Mouse (Mus musculus) heart, embryonic 14.5 days (tissue): Measurements from ENCODE around the gene Gse1. TPM values are rescaled to one million over a fixed set of nuclear protein-coding genes. Genes with fewer than 3 reads are reported as not detected.

Experiments used
- ATAC-seq: fragments of 200-750 bp; cut with Nextera tagmentation; 2 replicates; pipeline ENCODE4 v1.8.0; 2017; ENCODE audit warnings: low read depth, moderate TSS enrichment; ENCODE audit not compliant: insufficient number of reproducible peaks, insufficient read depth, low FRiP score
- H3K27ac ChIP-seq, 2 experiments: fragments of 200-500 bp in 1 of 2; fragments of 300-500 bp in 1 of 2; sonication (generic) in 1 of 2; replicated peaks in 1 of 2; 2 replicates each; pipeline ENCODE4 v1.5.1; 2012 to 2014; ENCODE audit warnings: low read depth in 2 of 2, low read length in 2 of 2, control low read depth in 1 of 2, mild to moderate bottlenecking in 1 of 2, mixed read lengths in 1 of 2; ENCODE audit not compliant: control insufficient read depth in 1 of 2, insufficient read depth in 1 of 2
- H3K27me3 ChIP-seq: fragments of 300-500 bp; sonication (generic); 2 replicates; pipeline ENCODE4 v1.6.1; 2014; ENCODE audit warnings: mild to moderate bottlenecking, low read length, control low read depth; ENCODE audit not compliant: control insufficient read depth, insufficient read depth
- H3K36me3 ChIP-seq: fragments of 300-500 bp; sonication (generic); 2 replicates; pipeline ENCODE4 v1.6.1; 2014; ENCODE audit warnings: mild to moderate bottlenecking, control low read depth, low read length, mixed read lengths; ENCODE audit not compliant: control insufficient read depth, insufficient read depth
- H3K4me1 ChIP-seq, 2 experiments: fragments of 200-500 bp in 1 of 2; fragments of 300-500 bp in 1 of 2; sonication (generic) in 1 of 2; 2 replicates each; pipeline ENCODE4 v1.6.1; 2012 to 2014; ENCODE audit warnings: low read length in 2 of 2, control low read depth in 1 of 2, mixed read lengths in 1 of 2; ENCODE audit not compliant: control insufficient read depth in 2 of 2, insufficient read depth in 2 of 2
- H3K4me2 ChIP-seq: fragments of 300-500 bp; sonication (generic); 2 replicates; pipeline ENCODE4 v1.6.1; 2014; ENCODE audit warnings: mild to moderate bottlenecking, low read length
- H3K4me3 ChIP-seq, 2 experiments: fragments of 200-500 bp in 1 of 2; fragments of 300-500 bp in 1 of 2; sonication (generic) in 1 of 2; 2 replicates each; pipeline ENCODE4 v1.5.1; 2012 to 2014; ENCODE audit warnings: low read length in 2 of 2, mild to moderate bottlenecking in 2 of 2, control low read depth in 1 of 2, low read depth in 1 of 2, moderate library complexity in 1 of 2; ENCODE audit not compliant: control insufficient read depth in 1 of 2, insufficient read depth in 1 of 2
- H3K9ac ChIP-seq: fragments of 300-500 bp; sonication (generic); 2 replicates; pipeline ENCODE4 v1.6.1; 2014; ENCODE audit warnings: mild to moderate bottlenecking, low read length
- H3K9me3 ChIP-seq: fragments of 300-500 bp; sonication (generic); 2 replicates; pipeline ENCODE4 v1.6.1; 2016; ENCODE audit warnings: low read length, control low read depth; ENCODE audit not compliant: control insufficient read depth
- WGBS: fragments of 180-500 bp; shearing (Covaris S2); extraction: QIAGEN DNeasy Blood & Tissue Kit; methylation state at CpG from one replicate; pipeline ENCODE4 v1.1.7; 2014; 5-methylcytosine and 5-hydroxymethylcytosine counted together
- polyA plus RNA-seq: library from polyadenylated mRNA; unstranded; fragments of >200 nt; fragmentation: Nextera tagmentation; extraction: Ambion mirVana; gene quantifications from 2 replicates; pipeline ENCODE4 v1.2.1, GENCODE M21; 2014

The Gse1 gene
- polyA plus RNA-seq, 1 experiment from 2014 or later, result 12.2 TPM

DNA sequence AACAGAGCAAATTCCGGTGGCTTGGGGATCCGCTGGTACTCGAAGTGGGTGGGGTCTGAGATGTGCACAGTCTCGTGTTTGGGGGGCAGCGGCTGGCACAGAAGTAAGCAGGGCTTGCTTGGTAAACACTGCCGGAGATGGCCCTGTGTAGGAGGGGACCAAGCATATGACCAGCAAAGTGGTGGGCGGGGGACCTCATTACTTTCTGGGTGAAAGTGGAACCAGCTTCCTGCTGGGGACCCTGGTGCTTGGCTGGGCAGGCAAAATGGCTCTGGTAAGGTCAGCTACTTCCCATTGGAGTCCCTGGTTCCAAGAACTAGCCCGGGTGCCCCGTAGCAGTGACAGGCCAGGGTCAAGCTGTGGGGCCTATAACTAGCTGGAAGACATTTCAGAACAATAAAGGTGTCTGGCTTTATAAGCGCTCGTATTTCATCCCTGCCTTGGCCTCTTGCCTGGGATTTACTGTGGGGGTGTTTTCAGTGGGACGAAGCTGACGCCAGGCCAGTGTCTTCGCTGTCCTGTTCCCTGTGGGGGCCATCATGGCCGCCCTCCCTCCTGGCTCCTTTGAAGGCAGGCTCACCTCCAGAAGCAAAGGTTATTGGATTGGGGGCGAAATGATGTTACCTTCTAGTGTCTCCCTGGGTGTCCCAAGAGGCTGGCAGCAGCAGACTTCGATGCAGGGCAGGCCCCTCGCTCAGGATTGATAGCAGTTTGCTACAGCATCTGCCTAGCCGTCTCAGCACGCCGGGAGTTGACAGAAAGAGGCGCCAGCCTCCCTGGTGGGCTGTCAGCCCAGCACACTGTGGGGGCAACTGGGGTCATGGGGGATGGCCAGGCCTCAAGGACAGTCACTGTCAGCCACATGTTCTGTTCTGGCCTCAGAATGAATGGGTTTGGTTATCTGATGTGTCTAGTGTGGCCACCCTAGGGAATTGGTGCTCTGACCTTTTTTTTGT lies 148.9 kb downstream of the Gse1 start:
- no peak overlapping the region for H3K4me3 ChIP-seq
- H3K27me3 ChIP-seq, result no peaks in the 10 kb centered on the region
- H3K9ac ChIP-seq, result no peak overlapping the region
- no peak overlapping the region; a peak in 1 of 4 replicates for H3K27ac ChIP-seq
- H3K4me2 ChIP-seq, result no peak overlapping the region
- no peak for ATAC-seq
- no peaks in the 10 kb centered on the region for H3K9me3 ChIP-seq
- 61% methylated on average over 22 of the region's 22 CpGs for WGBS
- no peaks in the 10 kb centered on the region for H3K36me3 ChIP-seq
- peaks cover 53 to 81% of the 10 kb centered on the region in 2 experiments for H3K4me1 ChIP-seq

DNA sequence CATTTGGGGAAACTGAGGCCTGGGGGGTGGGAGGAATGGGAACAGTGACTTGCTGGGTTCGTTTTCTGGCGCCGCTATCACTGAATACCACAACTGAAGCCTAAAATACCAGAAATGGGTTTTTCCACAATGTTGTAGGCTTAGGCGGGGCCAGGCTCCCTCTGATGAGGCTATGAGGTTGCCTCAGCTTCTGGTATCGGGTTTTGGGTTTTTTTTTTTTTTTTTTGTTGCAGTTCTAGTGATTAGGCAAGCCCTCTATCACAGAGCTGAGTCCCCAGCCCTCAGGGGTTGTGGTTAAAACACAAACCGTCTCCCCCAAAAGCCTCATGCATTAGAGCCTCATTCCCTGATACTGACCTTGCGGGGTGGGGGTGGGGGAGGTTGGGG lies 149.5 kb downstream of the Gse1 start:
- H3K9ac ChIP-seq, result no peak overlapping the region
- H3K4me2 ChIP-seq, result no peak overlapping the region
- H3K27me3 ChIP-seq, result no peaks in the 10 kb centered on the region
- H3K9me3 ChIP-seq, result no peaks in the 10 kb centered on the region
- H3K4me3 ChIP-seq, result no peak overlapping the region
- WGBS, result 69% methylated on average over 7 of the region's 7 CpGs
- H3K27ac ChIP-seq, result no peak overlapping the region
- no peaks in the 10 kb centered on the region for H3K36me3 ChIP-seq
- H3K4me1 ChIP-seq, result peaks cover 52 to 80% of the 10 kb centered on the region in 2 experiments
- ATAC-seq, result no peak

DNA sequence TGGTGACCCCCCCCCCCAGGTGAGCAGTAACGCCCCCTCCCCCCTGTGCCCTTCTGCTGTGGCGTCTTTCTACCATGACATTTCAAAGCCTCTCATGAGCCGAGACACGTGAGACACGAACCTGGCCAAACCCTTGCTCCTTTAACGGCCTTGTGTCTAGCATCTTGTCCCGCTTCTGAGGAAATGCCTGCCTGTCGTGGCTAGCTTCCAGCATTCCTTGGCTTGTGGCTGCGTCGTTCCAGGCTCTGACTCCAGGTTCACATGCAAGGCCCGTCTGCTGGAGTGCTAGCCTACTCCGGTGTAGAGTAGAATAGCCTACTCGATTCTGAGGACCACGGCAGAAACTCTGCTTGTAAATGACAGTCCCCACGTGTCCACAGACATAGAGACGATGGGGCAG lies 150.1 kb downstream of the Gse1 start:
- Histone ChIP-seq H3K4me3 (no peak overlapping the region), H3K9me3 (no peaks in the 10 kb centered on the region), H3K36me3 (no peaks in the 10 kb centered on the region), H3K4me1 (peaks cover 54 to 80% of the 10 kb centered on the region in 2 experiments), H3K27me3 (no peaks in the 10 kb centered on the region), H3K4me2 (no peak overlapping the region), H3K9ac (peak overlapping the region; percentile 26), H3K27ac (no peak overlapping the region; a peak in 1 of 4 replicates)
- no peak for ATAC-seq
- 36% methylated on average over 16 of the region's 16 CpGs for WGBS

DNA sequence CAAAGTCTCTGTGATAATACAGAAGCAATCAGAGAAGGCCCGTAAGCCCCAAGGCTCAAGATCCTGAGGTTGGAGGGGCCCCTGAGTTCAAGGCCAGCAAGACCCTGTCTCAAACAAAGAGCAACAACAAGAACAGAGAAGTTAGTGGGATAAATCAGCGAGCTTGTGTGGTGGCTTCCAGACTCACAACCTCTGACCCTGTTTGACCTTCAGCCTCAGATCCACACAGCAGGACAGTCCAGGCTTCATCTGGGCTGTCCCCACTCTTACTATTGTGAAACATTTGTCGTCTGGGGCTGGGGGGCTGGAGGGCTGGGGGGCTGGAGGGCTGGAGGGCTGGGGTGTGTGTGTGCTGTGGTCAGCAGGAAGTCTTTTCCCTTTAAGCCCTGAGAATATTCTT lies 150.8 kb downstream of the Gse1 start:
- H3K36me3 ChIP-seq, result no peaks in the 10 kb centered on the region
- H3K4me2 ChIP-seq, result no peak overlapping the region
- peaks cover 58 to 81% of the 10 kb centered on the region in 2 experiments for H3K4me1 ChIP-seq
- H3K27me3 ChIP-seq, result no peaks in the 10 kb centered on the region
- WGBS, result 61% methylated on average over 3 of the region's 3 CpGs
- peak overlapping the region; percentile 26 for H3K9ac ChIP-seq
- no peaks in the 10 kb centered on the region for H3K9me3 ChIP-seq
- H3K4me3 ChIP-seq, result no peak overlapping the region
- no peak overlapping the region for H3K27ac ChIP-seq
- no peak for ATAC-seq

DNA sequence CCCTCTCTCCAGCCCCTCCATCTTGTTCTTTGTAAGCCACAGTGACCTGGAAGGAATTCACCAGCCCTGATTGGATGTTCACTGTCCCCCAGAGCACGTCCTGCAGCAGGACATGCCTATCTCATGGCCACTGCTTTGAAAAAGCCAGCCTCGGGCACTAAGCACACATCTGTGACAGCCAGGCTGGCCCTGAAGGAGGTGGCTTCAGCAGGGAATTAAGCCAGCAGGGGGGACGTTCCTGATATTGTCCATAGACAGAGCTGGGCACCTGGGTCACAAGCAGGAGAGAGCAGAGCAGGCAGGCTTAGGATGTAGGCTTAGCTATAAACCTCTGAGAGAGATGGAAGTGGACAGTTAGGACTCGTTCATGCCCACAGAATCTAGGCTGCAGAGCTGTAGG lies 153.6 kb downstream of the Gse1 start:
- peak overlapping the region; percentile 84 to 99 for H3K27ac ChIP-seq
- no peak overlapping the region for H3K4me3 ChIP-seq
- H3K36me3 ChIP-seq, result no peaks in the 10 kb centered on the region
- 31% methylated on average over 4 of the region's 4 CpGs for WGBS
- H3K9ac ChIP-seq, result peak overlapping the region; percentile 63
- no peaks in the 10 kb centered on the region for H3K27me3 ChIP-seq
- no peak for ATAC-seq
- H3K4me1 ChIP-seq, result peaks cover 43 to 63% of the 10 kb centered on the region in 2 experiments
- peak overlapping the region; percentile 39 for H3K4me2 ChIP-seq
- H3K9me3 ChIP-seq, result no peaks in the 10 kb centered on the region

DNA sequence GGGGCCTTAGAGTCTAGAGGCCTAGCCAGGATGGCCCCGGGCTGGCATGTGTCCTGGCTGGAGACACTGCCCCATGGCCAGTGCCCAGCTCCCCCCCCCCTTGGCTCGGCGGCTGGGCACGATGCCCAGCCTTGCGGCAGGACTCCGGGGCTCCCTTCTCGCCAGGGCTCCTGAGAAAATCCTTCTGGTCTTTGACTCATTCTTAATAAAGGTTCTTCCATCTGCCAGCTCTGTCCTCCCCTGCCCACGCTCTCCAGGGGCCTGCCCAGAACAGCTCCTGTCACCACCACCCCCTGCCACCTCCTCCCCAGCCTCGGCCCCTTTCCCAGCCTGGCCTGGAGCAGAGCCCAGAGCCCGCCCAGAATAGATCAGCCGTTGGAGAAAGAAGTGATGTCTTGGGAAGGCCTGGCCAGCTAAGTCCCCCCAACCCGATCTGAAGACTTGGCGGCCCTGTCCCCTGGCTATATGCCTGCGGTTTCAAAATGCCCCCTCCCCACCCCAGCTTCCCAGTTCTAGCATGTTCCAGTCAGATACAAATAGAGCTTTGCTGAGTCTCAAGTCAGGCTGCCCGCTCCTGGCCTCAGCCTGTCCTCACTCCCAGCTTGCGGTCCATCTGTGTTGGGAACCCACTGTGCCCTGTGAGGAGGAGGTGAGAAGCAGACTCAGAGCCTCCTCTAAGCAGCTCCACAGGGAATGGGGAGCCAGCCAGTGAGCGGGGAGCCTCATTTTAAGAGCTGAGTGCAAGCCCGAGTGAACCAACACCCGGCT lies 154.4 kb downstream of the Gse1 start:
- peak; percentile 92 for ATAC-seq
- Histone ChIP-seq H3K4me3 (no peak overlapping the region), H3K4me2 (peak overlapping the region; percentile 39), H3K9ac (peak overlapping the region; percentile 64), H3K27ac (peak overlapping the region; percentile 84 to 99), H3K9me3 (no peaks in the 10 kb centered on the region), H3K4me1 (peaks cover 36 to 56% of the 10 kb centered on the region in 2 experiments), H3K36me3 (no peaks in the 10 kb centered on the region), H3K27me3 (no peaks in the 10 kb centered on the region)
- WGBS, result 24% methylated on average over 19 of the region's 19 CpGs

DNA sequence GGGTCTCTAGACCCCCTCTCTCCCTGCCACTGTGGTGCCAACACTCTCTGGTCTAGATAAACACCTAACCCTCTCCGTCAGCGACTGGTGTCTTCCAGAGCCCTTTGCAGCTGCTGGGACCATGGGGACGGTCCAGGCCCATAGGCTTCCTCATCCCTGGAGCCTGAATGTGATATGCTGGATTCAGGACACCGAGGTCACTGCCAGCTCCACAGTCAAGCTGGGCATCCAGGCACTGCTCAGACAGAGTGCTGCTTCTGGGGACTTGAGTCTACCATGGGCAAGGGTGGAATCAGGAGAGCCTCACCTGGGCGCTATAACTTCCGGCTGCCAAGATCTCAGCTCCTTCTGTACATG lies 154.9 kb downstream of the Gse1 start:
- peak overlapping the region; percentile 84 to 99 for H3K27ac ChIP-seq
- H3K4me1 ChIP-seq, result peaks cover 33 to 52% of the 10 kb centered on the region in 2 experiments
- H3K36me3 ChIP-seq, result no peaks in the 10 kb centered on the region
- H3K27me3 ChIP-seq, result no peaks in the 10 kb centered on the region
- H3K9me3 ChIP-seq, result no peaks in the 10 kb centered on the region
- 36% methylated on average over 6 of the region's 6 CpGs for WGBS
- no peak overlapping the region for H3K4me3 ChIP-seq
- H3K9ac ChIP-seq, result peak overlapping the region; percentile 64
- ATAC-seq, result no peak
- peak overlapping the region; percentile 32 for H3K4me2 ChIP-seq
